Mouse (Mus musculus) B cell, adult (primary cell): ENCODE data around the gene Atp4a. TPM values are rescaled to one million over a fixed set of nuclear protein-coding genes. Genes with fewer than 3 reads are reported as not detected.

Source experiments
- total RNA-seq: library from RNA; stranded (reverse); gene quantifications from 4 replicates; pipeline ENCODE4 v1.2.4, GENCODE M21; 2023; ENCODE audit not compliant: inconsistent age

The Atp4a gene
- total RNA-seq, result 0.30 to 1.6 TPM (median 0.54 TPM) in 4 replicates

GRCm38 (mm10) chr7:30711942-30712341 is at the start of gene Atp4a:
TSS of gene Atp4a (plus strand) at chr7:30712209.

GRCm38 (mm10) chr7:30664529-30665200 is 47.3 kb upstream of the Atp4a start, which contains the start of gene Haus5:
TSS of gene Haus5 (minus strand) at chr7:30664994.

GRCm38 (mm10) chr7:30671480-30671879 is 40.5 kb upstream of the Atp4a start, which contains the start of gene Pmis2:
TSS of gene Pmis2 (minus strand) at chr7:30671605.

GRCm38 (mm10) chr7:30698589-30698988 is 13.4 kb upstream of the Atp4a start, which contains the start of gene 2200002J24Rik:
TSS of gene 2200002J24Rik (plus strand) at chr7:30698926.

GRCm38 (mm10) chr7:30729396-30730063 is 17.5 kb downstream of the Atp4a start, which contains the start of gene Tmem147:
TSS of gene Tmem147 (minus strand) at chr7:30729540.

GRCm38 (mm10) chr7:30743617-30744016 is 31.6 kb downstream of the Atp4a start, which contains the start of gene Gapdhs:
TSS of gene Gapdhs (minus strand) at chr7:30743681.

GRCm38 (mm10) chr7:30751086-30751669 is 39.2 kb downstream of the Atp4a start, which contains the start of gene Sbsn:
TSS of gene Sbsn (plus strand) at chr7:30751471.

GRCm38 (mm10) chr7:30763456-30763855 is 51.4 kb downstream of the Atp4a start, which contains the start of gene Dmkn:
TSS of gene Dmkn (plus strand) at chr7:30763756.

Other genes starting within 250 kb of the Atp4a start
- gene Prodh2, start 218.6 kb upstream of the Atp4a start, total RNA-seq, result not detected in 4 replicates
- gene Arhgap33, start 177.1 kb upstream of the Atp4a start, total RNA-seq, result 11.3 to 15.9 TPM (median 12.8 TPM) in 4 replicates
- 1.6 to 3.7 TPM (median 2.0 TPM) in 4 replicates for gene Hspb6, start 160.0 kb upstream of the Atp4a start, total RNA-seq
- gene Proser3, start 159.9 kb upstream of the Atp4a start, total RNA-seq, result 11.8 to 20.0 TPM (median 14.2 TPM) in 4 replicates
- 38.2 to 49.8 TPM (median 44.0 TPM) in 4 replicates for gene Lin37, start 152.4 kb upstream of the Atp4a start, total RNA-seq
- gene U2af1l4, start 148.9 kb upstream of the Atp4a start, total RNA-seq, result 98.1 to 127 TPM (median 108 TPM) in 4 replicates
- 9.7 to 14.5 TPM (median 10.9 TPM) in 4 replicates for gene Gm49396, start 148.9 kb upstream of the Atp4a start, total RNA-seq
- gene Psenen, start 148.6 kb upstream of the Atp4a start, total RNA-seq, result 130 to 155 TPM (median 145 TPM) in 4 replicates
- 7.7 to 12.0 TPM (median 8.8 TPM) in 4 replicates for gene Igflr1, start 146.8 kb upstream of the Atp4a start, total RNA-seq
- gene Kmt2b, start 123.5 kb upstream of the Atp4a start, total RNA-seq, result 95.8 to 120 TPM (median 111 TPM) in 4 replicates
- 1.0 to 1.6 TPM (median 1.2 TPM) in 4 replicates for gene Zbtb32, start 113.3 kb upstream of the Atp4a start, total RNA-seq
- gene Upk1a, start 99.4 kb upstream of the Atp4a start, total RNA-seq, result 0.48 to 0.71 TPM (median 0.48 TPM) in 3 of 4 replicates, not detected in the other
- gene Cox6b1, start 86.1 kb upstream of the Atp4a start, total RNA-seq, result 203 to 268 TPM (median 215 TPM) in 4 replicates
- not detected in 4 replicates for gene Etv2, start 76.4 kb upstream of the Atp4a start, total RNA-seq
- gene Rbm42, start 61.9 kb upstream of the Atp4a start, total RNA-seq, result 91.1 to 103 TPM (median 95.7 TPM) in 4 replicates
- 54.9 to 62.9 TPM (median 59.7 TPM) in 4 replicates for gene Haus5, start 47.2 kb upstream of the Atp4a start, total RNA-seq
- gene Pmis2, start 40.6 kb upstream of the Atp4a start, total RNA-seq, result not detected in 4 replicates
- gene 2200002J24Rik, start 13.3 kb upstream of the Atp4a start, total RNA-seq, result not detected in 4 replicates
- 43.1 to 54.2 TPM (median 51.1 TPM) in 4 replicates for gene Tmem147, start 17.3 kb downstream of the Atp4a start, total RNA-seq
- gene Gapdhs, start 31.5 kb downstream of the Atp4a start, total RNA-seq, result not detected in 4 replicates
- 2.7 to 5.7 TPM (median 2.9 TPM) in 4 replicates for gene Sbsn, start 39.3 kb downstream of the Atp4a start, total RNA-seq
- not detected in 4 replicates for gene Dmkn, start 51.5 kb downstream of the Atp4a start, total RNA-seq
- not detected in 4 replicates for gene Krtdap, start 75.7 kb downstream of the Atp4a start, total RNA-seq
- 11.4 to 15.1 TPM (median 13.7 TPM) in 4 replicates for gene Ffar2, start 111.6 kb downstream of the Atp4a start, total RNA-seq
- 0.84 to 1.7 TPM (median 1.0 TPM) in 4 replicates for gene Ffar3, start 144.0 kb downstream of the Atp4a start, total RNA-seq
- gene Ffar1, start 149.4 kb downstream of the Atp4a start, total RNA-seq, result 21.3 to 27.3 TPM (median 25.8 TPM) in 4 replicates
- 1,045 to 1,202 TPM (median 1,120 TPM) in 4 replicates for gene Cd22, start 168.1 kb downstream of the Atp4a start, total RNA-seq
- 0.21 to 0.26 TPM in 2 of 4 replicates, not detected in the others for gene Mag, start 202.7 kb downstream of the Atp4a start, total RNA-seq
- gene Hamp2, start 212.5 kb downstream of the Atp4a start, total RNA-seq, result not detected in 4 replicates
- gene Hamp, start 231.8 kb downstream of the Atp4a start, total RNA-seq, result not detected in 4 replicates
- 124 to 171 TPM (median 156 TPM) in 4 replicates for gene Usf2, start 244.6 kb downstream of the Atp4a start, total RNA-seq